Mouse (Mus musculus): ENCODE results near the gene Tifab. TPM values are rescaled to one million over a fixed set of nuclear protein-coding genes. Genes with fewer than 3 reads are reported as not detected.
A peak's percentile ranks its signal among the peaks of the same experiment; 100 is the strongest.

Tifab gene
- total and polyA plus RNA-seq, 2 experiments = 1.1 to 1.9 TPM

DNA sequence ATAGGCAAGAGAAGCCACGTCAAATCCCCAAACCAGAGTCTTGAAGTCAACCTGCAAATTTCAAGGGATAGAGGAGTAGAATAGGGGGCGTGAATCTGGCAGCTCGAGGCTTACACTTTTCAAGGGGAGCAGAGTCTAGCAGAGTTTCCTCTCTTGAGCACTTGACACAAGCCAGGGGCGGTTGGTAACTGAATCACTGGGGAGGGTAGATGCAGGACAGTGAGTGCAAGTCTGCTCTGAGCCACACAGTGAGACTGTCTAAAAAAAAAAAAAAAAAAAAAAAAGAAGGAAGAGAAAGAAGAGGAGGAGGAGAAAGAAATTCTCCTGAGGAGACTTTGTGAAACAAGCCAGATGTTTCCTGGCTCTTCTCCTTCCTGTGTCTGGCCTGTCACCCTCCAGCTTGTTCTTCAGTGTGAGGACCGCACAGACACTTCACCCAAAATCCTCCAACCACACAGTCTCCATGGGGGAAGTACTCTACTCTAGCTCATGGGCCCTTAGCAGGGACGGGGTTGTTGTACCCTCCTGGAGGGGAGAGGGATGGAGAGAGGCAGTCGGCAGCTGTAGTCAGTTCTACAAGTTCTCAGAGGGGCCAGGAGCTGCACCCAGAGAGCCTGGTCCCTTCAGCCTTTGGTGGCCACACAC lies 5.7 kb downstream of the Tifab start:
- WGBS = 52% methylated on average over 7 of the region's 7 CpGs
- no peak for DNase-seq (ENCODE audit: extremely low read depth, low read depth, low spot score)
- no peak overlapping the region for H3K4me3 ChIP-seq (ENCODE audit: insufficient read depth, low read depth, low read length)
- no peaks in the 10 kb centered on the region for H3K4me1 ChIP-seq (ENCODE audit: control insufficient read depth, insufficient read depth, low read length)
- no peaks in the 10 kb centered on the region for H3K27me3 ChIP-seq (ENCODE audit: control insufficient read depth, insufficient read depth, low read length)
- H3K9ac ChIP-seq (ENCODE audit: low read depth, low read length) = no peak overlapping the region
- no peaks in the 10 kb centered on the region for H3K79me2 ChIP-seq (ENCODE audit: control insufficient read depth, insufficient read depth, low read length)
- H3K27ac ChIP-seq (replicated peaks; ENCODE audit: insufficient read depth, low read depth, low read length) = 0 out of 2 replicates have a peak overlapping the region, but pooled peaks have one; percentile 48
- TF ChIP-seq CTCF (IDR thresholded peaks at IDR 0.05; ENCODE audit: low read depth, low read length) = no peak
- no peak for TF ChIP-seq POLR2A (IDR thresholded peaks at IDR 0.05; ENCODE audit: extremely low read depth, insufficient read depth, low read length)
- H3K36me3 ChIP-seq (ENCODE audit: control insufficient read depth, insufficient read depth, low read length) = no peaks in the 10 kb centered on the region

DNA sequence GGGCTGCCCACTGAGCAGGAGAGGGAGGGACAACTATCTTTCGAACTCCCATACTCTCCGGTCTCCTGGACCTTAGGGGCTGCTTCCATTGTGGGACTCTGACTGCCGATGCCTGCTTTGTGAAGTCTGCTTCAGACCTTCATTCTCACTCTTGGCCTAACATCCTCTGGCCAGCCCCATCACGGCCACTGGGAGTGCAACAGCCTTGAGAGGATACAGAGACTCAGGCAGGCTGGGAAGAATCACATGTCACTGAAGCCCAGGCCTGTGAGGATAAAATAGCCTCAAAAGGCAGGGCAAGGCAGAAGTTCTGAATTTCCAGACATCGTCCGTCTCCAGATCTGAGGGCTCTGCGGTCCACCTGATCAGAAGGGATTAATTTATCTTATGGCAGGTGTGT lies 6.6 kb downstream of the Tifab start:
- DNase-seq (ENCODE audit: extremely low read depth, low read depth, low spot score) = no peak
- Histone ChIP-seq H3K27ac (replicated peaks; ENCODE audit: insufficient read depth, low read depth, low read length) (no peak overlapping the region), H3K36me3 (ENCODE audit: control insufficient read depth, insufficient read depth, low read length) (no peaks in the 10 kb centered on the region), H3K9ac (ENCODE audit: low read depth, low read length) (no peak overlapping the region), H3K4me1 (ENCODE audit: control insufficient read depth, insufficient read depth, low read length) (no peaks in the 10 kb centered on the region), H3K4me3 (ENCODE audit: insufficient read depth, low read depth, low read length) (no peak overlapping the region), H3K79me2 (ENCODE audit: control insufficient read depth, insufficient read depth, low read length) (no peaks in the 10 kb centered on the region), H3K27me3 (ENCODE audit: control insufficient read depth, insufficient read depth, low read length) (no peaks in the 10 kb centered on the region)
- no peak for TF ChIP-seq POLR2A (IDR thresholded peaks at IDR 0.05; ENCODE audit: extremely low read depth, insufficient read depth, low read length)
- no peak for TF ChIP-seq CTCF (IDR thresholded peaks at IDR 0.05; ENCODE audit: low read depth, low read length)
- WGBS = 85% methylated on average over 7 of the region's 7 CpGs

DNA sequence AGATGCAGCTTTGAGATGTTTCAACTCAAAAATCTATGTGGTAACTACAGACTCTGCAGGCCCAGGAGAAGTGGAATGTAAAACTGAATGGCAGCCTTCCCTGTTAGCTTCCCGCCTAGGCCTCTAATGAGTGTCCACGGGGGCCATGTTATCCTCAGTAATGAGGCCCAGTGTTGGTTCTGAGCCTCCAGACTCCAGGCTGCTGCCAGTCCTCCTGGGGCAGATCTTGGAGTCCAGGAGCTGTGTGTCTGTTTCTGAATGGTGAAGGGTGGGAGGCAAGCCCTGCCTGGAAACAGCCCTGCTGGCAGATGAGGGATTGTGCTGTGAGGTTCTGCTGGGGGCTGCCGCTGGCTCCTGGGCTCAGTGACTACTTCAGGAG lies 10.3 kb downstream of the Tifab start:
- no peaks in the 10 kb centered on the region for H3K4me1 ChIP-seq (ENCODE audit: control insufficient read depth, insufficient read depth, low read length)
- H3K9ac ChIP-seq (ENCODE audit: low read depth, low read length) = no peak overlapping the region
- H3K27ac ChIP-seq (replicated peaks; ENCODE audit: insufficient read depth, low read depth, low read length) = no peak overlapping the region
- WGBS = 83% methylated on average over 3 of the region's 3 CpGs
- TF ChIP-seq CTCF (IDR thresholded peaks at IDR 0.05; ENCODE audit: low read depth, low read length) (no peak), POLR2A (IDR thresholded peaks at IDR 0.05; ENCODE audit: extremely low read depth, insufficient read depth, low read length) (no peak)
- no peaks in the 10 kb centered on the region for H3K36me3 ChIP-seq (ENCODE audit: control insufficient read depth, insufficient read depth, low read length)
- H3K27me3 ChIP-seq (ENCODE audit: control insufficient read depth, insufficient read depth, low read length) = no peaks in the 10 kb centered on the region
- H3K79me2 ChIP-seq (ENCODE audit: control insufficient read depth, insufficient read depth, low read length) = no peaks in the 10 kb centered on the region
- DNase-seq (ENCODE audit: extremely low read depth, low read depth, low spot score) = no peak
- no peak overlapping the region for H3K4me3 ChIP-seq (ENCODE audit: insufficient read depth, low read depth, low read length)

DNA sequence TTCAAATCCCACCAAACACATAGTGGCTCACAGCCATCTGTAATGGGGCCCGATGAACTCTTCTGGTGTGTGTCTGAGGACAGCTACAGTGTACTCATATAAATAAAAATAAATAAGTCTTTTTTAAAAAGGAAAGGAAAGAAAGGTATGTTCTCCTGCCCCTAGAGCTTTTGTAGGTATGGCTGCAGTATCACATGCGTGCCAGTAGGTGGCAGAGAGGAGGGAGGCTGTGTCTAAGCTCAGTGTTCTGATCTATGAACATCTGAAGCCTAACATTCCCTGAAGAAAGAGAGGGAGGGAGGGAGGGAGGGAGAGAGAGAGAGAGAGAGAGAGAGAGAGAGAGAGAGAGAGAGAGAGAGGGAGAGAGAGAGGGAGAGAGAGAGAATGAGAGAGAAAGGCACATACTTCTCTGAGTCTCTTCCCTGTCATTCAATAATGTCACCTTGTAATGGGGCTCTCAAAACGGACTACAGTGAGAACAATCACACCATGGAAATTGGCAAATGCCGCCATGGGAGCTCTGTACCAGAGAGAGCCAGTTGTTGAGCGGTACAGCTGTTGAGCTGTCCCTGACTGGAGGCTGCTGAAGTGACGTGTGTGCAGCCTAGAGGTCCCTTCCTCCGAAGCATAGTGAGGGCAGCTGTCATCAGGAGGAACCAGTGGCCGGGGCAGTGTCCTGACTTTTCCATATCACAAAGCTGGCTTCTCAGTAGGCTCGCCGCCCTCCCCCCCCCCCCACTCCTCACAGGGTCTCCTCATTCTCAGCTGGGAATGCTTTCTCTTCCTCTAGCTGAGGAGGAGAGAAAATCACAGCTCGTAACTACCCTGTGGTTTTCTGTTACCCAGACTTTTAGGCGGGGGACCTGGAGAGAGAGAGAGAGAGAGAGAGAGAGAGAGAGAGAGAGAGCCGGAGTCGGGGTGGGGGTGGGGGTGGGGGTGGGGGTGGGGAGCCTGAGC lies 11.0 kb downstream of the Tifab start:
- H3K9ac ChIP-seq (ENCODE audit: low read depth, low read length) = no peak overlapping the region
- 49% methylated on average over 11 of the region's 14 CpGs for WGBS
- H3K27me3 ChIP-seq (ENCODE audit: control insufficient read depth, insufficient read depth, low read length) = no peaks in the 10 kb centered on the region
- TF ChIP-seq POLR2A (IDR thresholded peaks at IDR 0.05; ENCODE audit: extremely low read depth, insufficient read depth, low read length) (no peak), CTCF (IDR thresholded peaks at IDR 0.05; ENCODE audit: low read depth, low read length) (peak; percentile 71; the same call in 1 of the 2 replicates)
- DNase-seq (ENCODE audit: extremely low read depth, low read depth, low spot score) = no peak
- no peaks in the 10 kb centered on the region for H3K36me3 ChIP-seq (ENCODE audit: control insufficient read depth, insufficient read depth, low read length)
- H3K4me3 ChIP-seq (ENCODE audit: insufficient read depth, low read depth, low read length) = no peak overlapping the region
- H3K27ac ChIP-seq (replicated peaks; ENCODE audit: insufficient read depth, low read depth, low read length) = no peak overlapping the region
- no peaks in the 10 kb centered on the region for H3K4me1 ChIP-seq (ENCODE audit: control insufficient read depth, insufficient read depth, low read length)
- no peaks in the 10 kb centered on the region for H3K79me2 ChIP-seq (ENCODE audit: control insufficient read depth, insufficient read depth, low read length)

DNA sequence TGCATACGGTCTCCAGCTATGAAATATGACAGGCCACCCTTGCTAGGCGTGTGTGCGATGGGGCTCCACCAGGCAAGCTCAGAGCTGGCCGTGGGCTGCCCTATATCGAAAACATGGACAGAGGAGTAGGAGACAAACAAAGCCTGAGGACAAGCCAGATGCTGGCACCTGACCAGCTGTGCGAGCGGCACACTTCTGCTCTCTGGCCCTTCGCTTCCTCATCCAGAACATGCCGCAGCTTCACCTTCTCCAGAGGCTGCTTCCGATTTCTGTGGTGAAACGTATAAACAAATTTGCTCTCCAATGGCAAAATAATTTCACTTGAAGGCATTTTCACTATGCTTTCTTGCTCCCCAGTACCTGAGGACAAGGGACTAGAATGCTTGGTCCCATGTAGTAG lies 13.1 kb downstream of the Tifab start:
- Histone ChIP-seq H3K27me3 (ENCODE audit: control insufficient read depth, insufficient read depth, low read length) (no peaks in the 10 kb centered on the region), H3K36me3 (ENCODE audit: control insufficient read depth, insufficient read depth, low read length) (no peaks in the 10 kb centered on the region), H3K4me3 (ENCODE audit: insufficient read depth, low read depth, low read length) (no peak overlapping the region), H3K79me2 (ENCODE audit: control insufficient read depth, insufficient read depth, low read length) (no peaks in the 10 kb centered on the region), H3K27ac (replicated peaks; ENCODE audit: insufficient read depth, low read depth, low read length) (no peak overlapping the region), H3K4me1 (ENCODE audit: control insufficient read depth, insufficient read depth, low read length) (no peaks in the 10 kb centered on the region), H3K9ac (ENCODE audit: low read depth, low read length) (no peak overlapping the region)
- no peak for DNase-seq (ENCODE audit: extremely low read depth, low read depth, low spot score)
- no peak for TF ChIP-seq CTCF (IDR thresholded peaks at IDR 0.05; ENCODE audit: low read depth, low read length)
- no peak for TF ChIP-seq POLR2A (IDR thresholded peaks at IDR 0.05; ENCODE audit: extremely low read depth, insufficient read depth, low read length)
- 82% methylated on average over 11 of the region's 11 CpGs for WGBS

All from liver, adult 2 months (tissue).